ENCODE assay signal across 8 mouse cellular contexts in genomic region chr5:122951056-122951912, GRCm38 (mm10). TPM values are rescaled to one million over a fixed set of nuclear protein-coding genes. Genes with fewer than 3 reads are reported as not detected.
DNase-seq lines count a peak whose midpoint lies in the region; ATAC-seq and TF ChIP-seq lines count a peak whose summit lies in the region.

No protein-coding gene starts in this region.

- H3K9me3 ChIP-seq in heart, embryonic 16.5 days (replicated peaks; ENCODE audit: control insufficient read depth, low read length): no peaks in the 10 kb centered on the region
- H3K9me3 ChIP-seq in kidney, postnatal 0 days (replicated peaks; ENCODE audit: low read length): no peaks in the 10 kb centered on the region
- H3K9me3 ChIP-seq in liver, embryonic 16.5 days (replicated peaks; ENCODE audit: control insufficient read depth, low read length): no peaks in the 10 kb centered on the region
- no peaks in the 10 kb centered on the region for H3K9me3 ChIP-seq in stomach, embryonic 16.5 days (replicated peaks; ENCODE audit: control insufficient read depth, low read length)

- no peak for TF ChIP-seq CTCF in bone marrow macrophage, adult 2 months (IDR thresholded peaks at IDR 0.05; ENCODE audit: low read depth, low read length)
- no peak for TF ChIP-seq CTCF in embryonic fibroblast, embryonic 13.5 days (IDR thresholded peaks at IDR 0.05; ENCODE audit: borderline replicate concordance, insufficient read depth, low read length)
- TF ChIP-seq CTCF in kidney, postnatal 0 days (IDR thresholded peaks at IDR 0.05; ENCODE audit: low read depth): no peak

- H3K4me2 ChIP-seq in heart, embryonic 16.5 days (ENCODE audit: low read depth, low read length): peak overlapping the region; percentile 98
- peak overlapping the region; percentile 82 for H3K4me2 ChIP-seq in kidney, postnatal 0 days (ENCODE audit: low read length)
- H3K4me2 ChIP-seq in liver, embryonic 16.5 days (ENCODE audit: low read depth, low read length): peak overlapping the region; percentile 63
- H3K4me2 ChIP-seq in stomach, embryonic 16.5 days (ENCODE audit: low read depth, low read length): peak overlapping the region; percentile 86

- H3K9ac ChIP-seq in heart, embryonic 16.5 days (ENCODE audit: low read length): peak overlapping the region; percentile 75
- H3K9ac ChIP-seq in kidney, postnatal 0 days (ENCODE audit: low read depth, low read length): peak overlapping the region; percentile 62
- no peak overlapping the region for H3K9ac ChIP-seq in liver, embryonic 16.5 days (ENCODE audit: low read depth, low read length)
- H3K9ac ChIP-seq in stomach, embryonic 16.5 days (ENCODE audit: low read length): peak overlapping the region; percentile 67

- peaks cover 10% of the 10 kb centered on the region for H3K4me1 ChIP-seq in bone marrow macrophage, adult 2 months (ENCODE audit: control insufficient read depth, insufficient read depth, low read length)
- no peaks in the 10 kb centered on the region for H3K4me1 ChIP-seq in embryonic fibroblast, embryonic 13.5 days (ENCODE audit: control insufficient read depth, insufficient read depth, low read length)
- H3K4me1 ChIP-seq in heart, embryonic 16.5 days (ENCODE audit: control insufficient read depth, insufficient read depth, low read length): peaks cover 18% of the 10 kb centered on the region
- H3K4me1 ChIP-seq in kidney, postnatal 0 days (replicated peaks; ENCODE audit: insufficient read depth, low read length): peaks cover 22% of the 10 kb centered on the region
- H3K4me1 ChIP-seq in liver, embryonic 16.5 days (ENCODE audit: control insufficient read depth, low read depth, low read length): peaks cover 19% of the 10 kb centered on the region
- peaks cover 25% of the 10 kb centered on the region for H3K4me1 ChIP-seq in stomach, embryonic 16.5 days (ENCODE audit: control insufficient read depth, insufficient read depth, low read length)

- H3K36me3 ChIP-seq in heart, embryonic 16.5 days (ENCODE audit: control insufficient read depth, insufficient read depth): peaks cover 6% of the 10 kb centered on the region; the same call in 1 of the 2 replicates
- no peaks in the 10 kb centered on the region for H3K36me3 ChIP-seq in kidney, postnatal 0 days (ENCODE audit: insufficient read depth, low read length)
- no peaks in the 10 kb centered on the region for H3K36me3 ChIP-seq in liver, embryonic 16.5 days (ENCODE audit: control insufficient read depth, insufficient read depth)
- no peaks in the 10 kb centered on the region for H3K36me3 ChIP-seq in stomach, embryonic 16.5 days (ENCODE audit: control insufficient read depth, insufficient read depth, low read length)

- peak; percentile 87 for ATAC-seq in heart, embryonic 16.5 days (replicated peaks; ENCODE audit: extremely low read depth, insufficient read depth, low FRiP score)
- peak; percentile 67 for ATAC-seq in kidney, postnatal 0 days (replicated peaks; ENCODE audit: low FRiP score, low read depth)
- ATAC-seq in liver, embryonic 16.5 days (ENCODE audit: low read depth): peak; percentile 49
- ATAC-seq in stomach, embryonic 16.5 days (ENCODE audit: insufficient read depth, low FRiP score): peak; percentile 41; the same call in 1 of the 2 replicates

- peak overlapping the region; percentile 53 for H3K4me3 ChIP-seq in bone marrow macrophage, adult 2 months (ENCODE audit: insufficient read depth, low read length)
- H3K4me3 ChIP-seq in embryonic fibroblast, embryonic 13.5 days (ENCODE audit: insufficient read depth, low read length): 0 out of 2 replicates have a peak overlapping the region, but pooled peaks have one; percentile 3
- H3K4me3 ChIP-seq in heart, embryonic 16.5 days (ENCODE audit: low read length): peak overlapping the region; percentile 61
- peak overlapping the region; percentile 40 for H3K4me3 ChIP-seq in kidney, postnatal 0 days (replicated peaks; ENCODE audit: low read depth, low read length)
- peak overlapping the region; percentile 47 for H3K4me3 ChIP-seq in liver, embryonic 16.5 days (ENCODE audit: low read depth, low read length)
- H3K4me3 ChIP-seq in stomach, embryonic 16.5 days (replicated peaks; ENCODE audit: low read length): peak overlapping the region; percentile 46

- no peak for TF ChIP-seq POLR2A in bone marrow macrophage, adult 2 months (IDR thresholded peaks at IDR 0.05; ENCODE audit: borderline replicate concordance, low read depth, low read length)
- TF ChIP-seq POLR2A in embryonic fibroblast, embryonic 13.5 days (IDR thresholded peaks at IDR 0.05; ENCODE audit: low read depth, low read length): no peak

- H3K27ac ChIP-seq in bone marrow macrophage, adult 2 months (ENCODE audit: insufficient read depth, low read depth, low read length): peak overlapping the region; percentile 56
- H3K27ac ChIP-seq in embryonic fibroblast, embryonic 13.5 days (ENCODE audit: insufficient read depth, low read length): no peak overlapping the region
- peak overlapping the region; percentile 94 for H3K27ac ChIP-seq in heart, embryonic 16.5 days (ENCODE audit: low read length)
- H3K27ac ChIP-seq in kidney, postnatal 0 days: peak overlapping the region; percentile 77; the same call in 1 of the 2 replicates
- H3K27ac ChIP-seq in liver, embryonic 16.5 days (ENCODE audit: low read length): no peak overlapping the region
- H3K27ac ChIP-seq in stomach, embryonic 16.5 days (ENCODE audit: low read length): no peak overlapping the region

- H3K27me3 ChIP-seq in heart, embryonic 16.5 days (ENCODE audit: control insufficient read depth, insufficient read depth, low read length): peaks cover 6% of the 10 kb centered on the region
- H3K27me3 ChIP-seq in kidney, postnatal 0 days (ENCODE audit: insufficient read depth, low read length): no peaks in the 10 kb centered on the region
- peaks cover 43% of the 10 kb centered on the region for H3K27me3 ChIP-seq in liver, embryonic 16.5 days (ENCODE audit: control insufficient read depth, insufficient read depth, low read depth, low read length)
- peaks cover 20% of the 10 kb centered on the region for H3K27me3 ChIP-seq in stomach, embryonic 16.5 days (ENCODE audit: control insufficient read depth, insufficient read depth, low read length)

- peak; percentile 75 for DNase-seq in CD4-positive helper T cell, adult 2 months (ENCODE audit: low read depth, low spot score)
- DNase-seq in kidney, postnatal 0 days (ENCODE audit: low spot score): peak; percentile 57
- peak; percentile 50 for DNase-seq in neural tube, embryonic 10.5 days (ENCODE audit: extremely low spot score, low spot score)

- WGBS in heart, embryonic 16.5 days: 6% methylated on average over 30 of the region's 30 CpGs
- WGBS in kidney, postnatal 0 days: 4% methylated on average over 30 of the region's 30 CpGs
- WGBS in liver, embryonic 16.5 days (ENCODE audit: insufficient replicate concordance): 6% methylated on average over 30 of the region's 30 CpGs
- 5% methylated on average over 30 of the region's 30 CpGs for WGBS in stomach, embryonic 16.5 days

RNA-seq across cellular contexts. Expression of gene Kdm2b, which starts 38.3 kb away (rescaled TPM):
- 26.6 and 26.9 TPM in 2 replicates for polyA plus RNA-seq in bone marrow macrophage, adult 2 months (2012; ENCODE audit: insufficient read depth, insufficient read length, missing spikeins)
- polyA plus RNA-seq in embryonic fibroblast, embryonic 13.5 days (2011; ENCODE audit: insufficient read length, low read depth, missing spikeins): 18.0 and 22.4 TPM in 2 replicates
- 26.8 and 27.3 TPM in 2 replicates for polyA plus RNA-seq in heart, embryonic 16.5 days (2015; fragmentation: Nextera tagmentation; extraction: Ambion mirVana)
- polyA plus RNA-seq in kidney, postnatal 0 days (2015; fragmentation: Nextera tagmentation; extraction: Ambion mirVana): 62.5 and 66.1 TPM in 2 replicates
- 14.4 and 15.3 TPM in 2 replicates for polyA plus RNA-seq in liver, embryonic 16.5 days (2015; fragmentation: Nextera tagmentation; extraction: Ambion mirVana)
- 33.2 and 37.4 TPM in 2 replicates for polyA plus RNA-seq in stomach, embryonic 16.5 days (2015; fragmentation: Nextera tagmentation; extraction: Ambion mirVana)

Comparison
In these comparisons a context has a peak if more than half of its experiments do, and no peak if none do; other contexts are left out.
1. H3K27ac ChIP-seq: peak in bone marrow macrophage, adult 2 months (single experiment), heart, embryonic 16.5 days (single experiment) and kidney, postnatal 0 days (single experiment); none in embryonic fibroblast, embryonic 13.5 days (single experiment), liver, embryonic 16.5 days (single experiment) and stomach, embryonic 16.5 days (single experiment).
2. H3K4me3 ChIP-seq: peak in every context shown above with its lines; median percentile 61 in heart, embryonic 16.5 days; 53 in bone marrow macrophage, adult 2 months; 47 in liver, embryonic 16.5 days; 46 in stomach, embryonic 16.5 days; 40 in kidney, postnatal 0 days; 3 in embryonic fibroblast, embryonic 13.5 days.
3. Peak in every context shown above with its lines, with median percentiles within 50 percentile points of each other: DNase-seq, ATAC-seq and H3K4me2 ChIP-seq.